Mouse (Mus musculus) induced T-regulatory cell, adult 2 months (primary cell): Measurements from ENCODE around the gene Olfr492.

Experiments
- DNase-seq: peaks from one replicate; pipeline ENCODE4 v3.0.0-alpha.2; 2012; ENCODE audit warnings: low read depth

Olfr492 gene

GRCm38 (mm10) chr7:108323574-108323973, at the start of gene Olfr492:
Olfr492 (minus strand) TSS chr7:108323674.
- DNase-seq, result no peak

GRCm38 (mm10) chr7:108365035-108365434, 41.6 kb upstream of the Olfr492 start, which contains the start of gene Olfr494:
Olfr494 (plus strand) TSS chr7:108365335.
- no peak for DNase-seq

- no peak for DNase-seq
These were observed 23.4 kb upstream of the Olfr492 start, which contains the start of gene Olfr493 for GRCm38 (mm10) chr7:108346879-108347278. Olfr493 (minus strand) TSS chr7:108346979.

GRCm38 (mm10) chr7:108313151-108313550, 10.3 kb downstream of the Olfr492 start, which contains the start of gene Olfr491:
Olfr491 (plus strand) TSS chr7:108313451.
- DNase-seq, result no peak

GRCm38 (mm10) chr7:108288834-108289233, 34.6 kb downstream of the Olfr492 start, which contains the start of gene Olfr490:
Olfr490 (minus strand) TSS chr7:108288934.
- no peak for DNase-seq
